Mouse (Mus musculus): ENCODE data around the gene Slirp.

DNA sequence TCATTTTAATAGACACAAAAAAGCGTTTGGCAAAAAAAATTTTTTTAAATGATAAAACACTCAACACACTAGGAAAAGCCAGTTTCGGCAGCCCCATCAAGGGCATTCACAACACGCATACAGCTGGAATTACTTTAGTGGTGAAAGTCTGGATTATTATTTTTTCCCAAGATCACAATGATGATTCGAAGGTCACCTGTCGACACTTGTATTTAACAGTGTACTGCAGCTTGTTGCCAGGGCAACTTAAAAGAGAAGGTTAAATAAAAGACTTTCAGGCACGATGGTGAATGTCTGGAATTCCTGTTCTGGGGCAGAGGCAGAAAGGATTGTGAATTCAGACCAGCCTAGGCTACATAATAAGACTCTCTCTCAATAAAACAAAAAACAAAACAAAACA, 41.8 kb upstream of the Slirp start:
- TF ChIP-seq POLR2A (IDR thresholded peaks at IDR 0.05; ENCODE audit: extremely low read depth, insufficient read depth, low read length) = no peak
- no peak for TF ChIP-seq CTCF (IDR thresholded peaks at IDR 0.05; ENCODE audit: extremely low read depth, insufficient read depth, low read length)

Data from cortical plate, adult 2 months (tissue).